Mouse (Mus musculus) A20 (cell line): ENCODE measurements around the gene Etv6.

Source experiments
- DNase-seq: peaks from one replicate; pipeline ENCODE4 v3.0.0-alpha.2; 2011; ENCODE audit warnings: low read depth, low spot score

The Etv6 gene

DNA sequence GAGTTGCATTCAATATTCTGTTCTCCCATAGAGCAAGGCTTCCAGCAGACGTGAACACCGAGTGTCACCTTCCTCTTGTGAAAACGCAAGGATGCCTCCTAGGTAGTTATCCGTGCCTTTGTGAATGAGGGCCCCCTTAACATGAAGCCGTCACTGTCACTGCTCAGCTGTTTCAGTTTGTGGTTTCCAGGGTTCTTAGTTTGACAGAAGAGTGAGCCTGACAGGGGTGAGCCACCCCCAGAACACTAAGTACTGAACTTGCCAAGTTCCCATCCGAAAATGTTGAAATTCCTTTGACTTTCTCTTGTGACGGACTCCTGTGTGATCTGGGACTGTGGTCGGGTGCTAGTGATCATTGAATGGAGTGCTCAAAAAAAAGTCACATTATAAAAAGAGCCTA is 129.5 kb downstream of the Etv6 start:
- DNase-seq: no peak

DNA sequence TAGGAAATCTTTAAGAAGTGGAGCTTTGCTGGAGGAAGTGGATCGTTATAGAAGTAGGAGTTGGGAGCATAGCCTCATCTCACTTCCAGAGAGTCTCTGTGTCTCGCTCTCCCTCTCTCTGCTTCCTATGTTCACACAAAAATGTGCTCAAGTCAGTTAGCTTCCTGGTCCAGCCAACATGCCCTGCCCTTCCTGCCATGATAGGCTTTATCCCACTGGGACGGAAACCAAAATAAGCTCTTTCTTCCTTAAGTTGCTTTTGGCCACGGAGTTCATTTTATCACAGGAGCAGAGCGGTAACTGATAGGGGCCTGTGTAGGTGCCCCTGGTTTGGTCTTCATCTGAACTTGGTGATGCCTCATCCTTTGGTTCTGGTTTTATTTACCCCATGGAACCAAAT is 132.5 kb downstream of the Etv6 start:
- no peak for DNase-seq

DNA sequence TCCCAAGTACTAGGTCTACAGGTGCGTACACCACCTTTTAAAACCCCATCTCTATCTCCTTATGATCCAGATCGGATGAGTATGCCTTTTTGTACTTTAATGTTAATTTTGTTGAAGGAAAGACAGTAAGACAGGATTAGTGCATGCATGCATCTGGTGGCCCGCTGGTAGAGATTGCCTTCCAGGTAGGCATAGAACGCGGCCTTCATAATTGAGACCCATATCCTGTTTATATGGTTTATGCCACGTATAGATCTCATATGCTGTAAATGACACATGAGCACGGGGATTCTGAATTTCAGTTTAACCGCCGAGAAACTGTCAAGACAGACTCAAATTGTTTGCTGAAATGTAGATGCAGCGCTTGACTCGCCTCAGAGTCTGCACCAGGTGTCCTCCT is 133.3 kb downstream of the Etv6 start:
- DNase-seq: no peak

DNA sequence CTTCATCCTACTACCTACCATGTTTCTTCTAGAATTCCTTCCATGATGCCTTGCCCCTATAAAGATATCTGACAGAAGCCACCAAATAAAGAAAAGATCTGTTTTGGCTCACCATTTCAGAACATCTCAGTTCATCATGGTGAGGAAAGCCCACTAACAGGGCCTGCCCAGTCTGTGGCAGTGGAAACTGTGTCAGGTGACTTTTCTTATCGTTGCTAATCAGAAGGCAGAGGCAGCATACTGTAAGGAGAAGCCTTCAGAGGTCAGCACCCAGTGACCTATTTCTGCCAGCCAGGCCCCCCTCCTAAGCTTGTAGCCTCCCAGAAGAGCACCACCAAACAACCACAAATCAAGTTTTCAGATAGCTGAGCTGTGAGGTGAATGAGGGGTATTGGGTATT is 135.7 kb downstream of the Etv6 start:
- no peak for DNase-seq

DNA sequence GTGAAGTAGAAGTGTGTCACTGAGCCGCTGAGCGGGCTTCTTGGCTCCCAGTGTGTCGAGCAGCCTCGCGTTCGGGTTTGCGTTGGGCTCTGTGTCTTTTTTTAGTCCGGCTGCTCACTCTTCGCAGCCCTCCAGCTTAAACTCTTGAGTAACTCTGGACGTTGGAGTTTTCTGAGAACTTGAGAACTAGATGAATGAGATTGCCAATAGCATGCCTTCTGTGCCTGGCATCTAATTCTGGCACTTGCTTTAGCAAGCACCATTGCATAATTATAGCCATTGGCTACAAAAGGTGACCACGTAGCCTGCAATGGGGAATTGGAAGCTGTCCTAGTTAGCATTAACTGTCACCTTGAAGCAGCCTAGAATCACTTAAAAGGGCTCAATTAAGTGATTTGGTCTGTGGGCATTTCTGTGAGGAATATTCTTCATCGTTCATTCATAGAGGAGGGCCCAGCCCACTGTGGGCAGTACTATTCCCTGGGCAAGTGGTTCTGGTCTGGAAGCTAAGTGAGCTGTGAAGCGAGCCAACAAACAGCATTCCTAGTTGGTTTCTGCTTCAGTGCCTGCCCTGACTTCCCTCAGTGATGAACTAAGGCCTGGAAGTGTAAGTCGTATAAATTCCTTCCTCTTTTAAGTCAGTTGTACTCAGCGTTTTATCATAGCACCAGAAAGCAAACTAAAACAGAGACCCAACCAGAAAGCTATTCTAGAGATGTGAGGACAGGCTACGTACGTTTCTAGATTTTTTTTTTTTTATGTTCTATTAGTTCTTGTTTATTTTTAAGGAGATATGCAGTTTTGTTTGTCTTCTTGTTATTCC is 136.6 kb downstream of the Etv6 start:
- no peak for DNase-seq

DNA sequence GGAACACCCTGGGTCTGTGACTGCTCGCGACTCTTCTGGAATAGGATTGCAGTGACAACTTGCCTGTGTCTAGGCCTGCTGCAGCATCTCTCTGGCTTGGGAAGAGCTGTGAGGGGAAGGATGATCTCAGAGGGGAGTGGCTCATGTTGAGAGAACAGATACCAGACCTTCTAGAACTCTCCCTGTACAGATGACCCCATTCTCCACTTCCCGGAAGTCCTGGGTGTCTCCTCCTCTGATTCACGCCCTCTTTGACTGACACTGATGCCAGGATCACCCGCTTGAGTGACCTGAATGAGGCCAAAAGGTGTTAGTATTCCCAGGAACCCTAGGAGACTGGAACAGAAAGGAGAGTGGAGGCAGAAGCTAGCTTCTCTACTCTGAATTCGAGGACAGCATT is 137.9 kb downstream of the Etv6 start:
- DNase-seq: no peak

DNA sequence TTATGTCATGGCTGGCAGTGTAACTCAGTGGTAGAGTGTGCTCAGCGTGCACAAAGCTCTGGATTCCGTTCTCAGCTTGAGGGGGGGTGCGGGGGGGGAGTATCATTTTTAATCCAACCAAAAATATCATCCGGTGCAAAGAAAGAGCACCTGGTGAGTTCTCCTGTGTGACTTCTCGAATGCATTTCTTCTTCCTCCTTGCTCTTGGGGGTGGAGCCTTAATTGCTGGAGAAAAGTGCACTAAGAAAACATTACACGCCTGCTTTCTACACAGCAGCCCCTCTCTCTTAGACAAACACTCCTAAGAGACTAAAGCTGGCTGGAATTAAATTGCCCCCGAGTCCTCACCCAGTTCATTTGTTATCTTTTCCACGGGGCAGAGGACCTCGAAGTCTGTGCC is 139.6 kb downstream of the Etv6 start:
- peak; percentile 55 for DNase-seq

DNA sequence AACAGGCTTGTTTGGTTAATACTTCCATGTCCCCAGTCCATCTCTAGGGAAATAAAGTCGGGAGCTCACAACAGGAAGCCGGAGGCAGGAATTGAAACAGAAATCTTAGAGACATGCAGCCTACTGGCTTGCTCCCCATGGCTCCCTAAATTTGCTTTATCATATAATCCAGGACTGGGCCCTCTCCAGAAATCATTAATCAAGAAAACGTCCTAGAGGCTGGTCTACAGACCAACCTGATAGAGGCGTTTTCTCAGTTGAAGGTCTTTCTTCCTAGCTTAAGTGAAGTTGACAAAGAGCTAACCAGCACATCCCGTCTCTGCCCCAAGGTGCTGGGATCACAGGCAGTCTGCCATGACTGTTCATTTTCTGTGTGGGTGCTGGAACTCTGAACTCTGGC is 141.7 kb downstream of the Etv6 start:
- DNase-seq: no peak

DNA sequence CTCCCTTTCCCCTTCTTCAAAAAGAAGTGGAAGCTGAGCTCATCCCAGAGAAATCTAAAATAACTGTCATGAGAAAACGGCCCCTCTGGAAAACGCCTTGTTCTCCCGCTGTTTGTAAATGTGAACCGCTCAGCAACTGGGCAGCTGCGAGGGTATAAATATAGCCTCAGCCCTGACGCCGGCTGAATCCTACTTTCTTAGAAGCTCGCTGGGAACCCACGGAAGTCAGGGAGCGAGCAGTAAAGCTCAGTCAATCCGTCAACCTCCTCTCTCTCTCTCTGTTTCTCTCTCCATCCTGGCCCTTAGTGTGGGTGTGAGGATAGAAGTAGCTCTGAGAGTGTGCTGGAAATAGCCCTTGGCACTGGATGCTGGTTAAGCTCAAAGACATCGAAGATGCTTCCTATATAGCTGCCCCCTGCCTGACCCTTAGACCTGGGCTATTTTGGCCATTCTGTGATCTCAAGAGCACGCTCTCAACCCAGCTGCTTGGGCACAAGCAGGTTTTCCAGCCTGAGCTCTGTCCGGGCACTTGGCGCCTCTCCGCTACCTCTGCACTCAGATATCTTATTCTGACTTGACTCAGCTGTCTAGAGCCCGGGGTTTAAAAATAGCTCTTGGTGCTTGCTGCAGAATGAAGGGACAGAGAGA is 146.9 kb downstream of the Etv6 start:
- DNase-seq: no peak

DNA sequence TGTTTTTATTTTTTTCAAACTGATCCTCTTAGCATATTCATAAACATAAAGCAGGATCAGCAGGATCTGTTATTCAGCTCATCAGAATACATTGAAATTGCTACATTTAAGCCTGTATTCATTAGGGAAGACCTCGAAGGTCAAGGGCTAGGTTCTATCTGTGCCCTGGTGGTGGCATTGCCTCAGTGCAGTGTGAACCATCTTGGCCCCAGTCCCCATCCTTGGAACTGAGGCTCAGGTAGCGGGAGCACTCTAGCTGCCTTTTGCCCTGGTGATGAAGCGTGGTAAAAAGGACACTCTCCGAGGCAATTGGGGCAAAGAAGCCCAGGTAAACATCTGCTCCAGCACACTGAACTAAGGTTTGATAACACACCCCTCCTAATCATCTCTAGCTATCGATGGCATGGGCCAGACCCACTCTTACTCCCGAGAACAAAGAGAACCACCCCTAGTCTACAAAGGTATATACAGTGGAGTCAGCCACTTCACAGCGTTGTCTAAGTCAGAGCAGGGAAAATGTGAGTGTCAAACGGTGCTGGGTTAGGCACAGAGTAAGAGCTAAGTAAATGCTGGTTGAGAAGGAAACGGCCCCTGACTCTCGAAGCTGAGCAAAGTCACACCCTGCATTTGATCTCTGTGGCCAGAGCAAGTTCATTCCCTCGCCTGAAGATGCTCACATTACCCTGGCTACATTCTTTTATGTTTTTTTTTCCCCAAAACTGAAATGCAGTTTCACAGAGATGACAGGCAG is 148.3 kb downstream of the Etv6 start:
- no peak for DNase-seq

DNA sequence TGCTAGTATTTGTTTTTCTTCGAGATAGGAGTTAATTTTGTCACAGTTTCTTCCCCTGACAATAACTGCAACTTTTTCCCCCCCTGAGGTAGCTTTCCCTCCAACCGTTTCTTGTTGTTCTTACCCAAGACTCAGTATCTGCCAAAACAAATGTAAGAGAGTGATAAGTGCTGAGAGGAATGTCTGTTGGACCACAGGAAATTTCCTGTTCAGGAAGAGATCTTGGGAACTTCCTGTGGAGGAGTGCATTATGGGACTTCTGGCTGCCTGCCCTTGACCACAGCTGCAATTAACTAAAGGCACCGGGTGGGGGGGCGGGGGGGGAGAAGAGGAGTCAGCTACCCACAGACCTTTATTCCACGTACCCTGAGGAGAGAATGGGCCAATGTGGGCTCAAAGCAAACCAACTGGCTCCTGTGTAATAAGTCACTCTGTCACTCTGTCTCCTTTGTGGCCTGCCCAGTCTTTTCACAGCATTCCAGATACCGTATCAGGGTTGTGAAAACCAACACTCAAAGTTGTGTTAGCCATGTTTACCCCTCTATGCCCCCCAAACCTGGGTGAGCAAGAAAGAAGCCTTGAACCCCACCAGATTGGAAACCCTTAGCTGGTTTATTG is 150.9 kb downstream of the Etv6 start:
- DNase-seq: no peak

DNA sequence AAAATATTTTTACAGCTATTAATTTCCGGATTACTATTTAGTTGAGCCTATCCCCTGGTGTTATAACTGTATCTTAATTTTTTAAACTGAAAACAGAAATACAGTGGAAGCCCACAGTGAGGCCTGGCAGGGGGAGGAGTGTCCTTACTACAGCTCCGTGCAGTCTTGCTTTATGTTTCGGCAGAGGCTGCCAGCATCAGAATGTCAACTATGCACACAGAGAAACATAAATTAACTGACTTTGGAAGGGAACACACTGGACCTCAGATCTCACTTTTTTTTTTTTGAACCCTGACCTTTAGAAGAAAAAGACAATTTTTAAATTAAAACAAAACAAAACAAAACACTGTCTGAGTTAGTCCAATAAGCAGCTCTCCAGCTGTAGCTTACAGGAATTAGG is 153.2 kb downstream of the Etv6 start:
- no peak for DNase-seq

DNA sequence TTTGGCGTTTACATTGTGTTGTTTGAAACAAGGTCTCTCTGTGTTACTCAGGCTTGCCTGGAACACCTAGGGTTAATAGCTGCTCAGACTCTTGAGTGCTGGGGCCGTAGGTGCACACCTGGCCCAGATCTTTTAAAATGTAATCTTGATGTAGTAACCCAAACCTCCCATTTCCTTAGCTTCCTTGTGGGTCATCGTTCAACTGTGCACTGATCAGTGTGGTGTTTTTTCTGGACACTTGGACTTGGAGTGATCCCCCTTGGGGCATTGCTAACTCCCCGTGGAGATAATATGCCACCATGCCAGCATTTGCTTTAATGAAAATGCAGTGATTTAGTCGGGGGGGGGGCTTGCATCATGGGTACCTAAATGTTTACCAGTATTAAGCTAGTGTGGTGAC is 153.7 kb downstream of the Etv6 start:
- no peak for DNase-seq

DNA sequence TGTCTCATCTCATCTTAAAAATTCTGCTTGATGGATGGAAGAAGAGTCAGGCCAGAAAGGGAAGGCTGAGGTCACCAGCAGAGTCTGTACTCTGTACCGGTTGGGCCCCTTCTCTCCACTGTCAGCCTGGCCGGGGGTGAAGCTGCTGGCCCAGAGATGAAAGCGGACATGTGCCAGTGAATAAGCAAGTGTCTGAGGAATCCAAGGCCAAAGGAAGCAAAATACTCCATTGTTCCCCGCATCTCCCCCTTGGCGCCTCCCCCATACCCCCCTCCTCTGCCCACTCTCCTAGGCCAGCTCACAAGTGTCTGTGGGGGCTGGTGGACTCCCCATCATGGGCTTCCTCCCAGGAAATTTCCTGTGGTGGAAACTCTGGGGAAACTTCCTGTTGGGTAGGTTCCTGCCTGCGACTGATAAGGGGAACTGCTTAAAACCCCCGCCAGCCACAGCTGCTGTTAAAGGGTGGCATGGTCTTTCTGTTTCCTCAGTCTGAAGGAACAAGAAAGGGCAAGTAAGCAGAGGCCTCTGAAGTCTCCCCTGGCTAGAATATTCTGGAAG is 154.2 kb downstream of the Etv6 start:
- DNase-seq: peak; percentile 56

DNA sequence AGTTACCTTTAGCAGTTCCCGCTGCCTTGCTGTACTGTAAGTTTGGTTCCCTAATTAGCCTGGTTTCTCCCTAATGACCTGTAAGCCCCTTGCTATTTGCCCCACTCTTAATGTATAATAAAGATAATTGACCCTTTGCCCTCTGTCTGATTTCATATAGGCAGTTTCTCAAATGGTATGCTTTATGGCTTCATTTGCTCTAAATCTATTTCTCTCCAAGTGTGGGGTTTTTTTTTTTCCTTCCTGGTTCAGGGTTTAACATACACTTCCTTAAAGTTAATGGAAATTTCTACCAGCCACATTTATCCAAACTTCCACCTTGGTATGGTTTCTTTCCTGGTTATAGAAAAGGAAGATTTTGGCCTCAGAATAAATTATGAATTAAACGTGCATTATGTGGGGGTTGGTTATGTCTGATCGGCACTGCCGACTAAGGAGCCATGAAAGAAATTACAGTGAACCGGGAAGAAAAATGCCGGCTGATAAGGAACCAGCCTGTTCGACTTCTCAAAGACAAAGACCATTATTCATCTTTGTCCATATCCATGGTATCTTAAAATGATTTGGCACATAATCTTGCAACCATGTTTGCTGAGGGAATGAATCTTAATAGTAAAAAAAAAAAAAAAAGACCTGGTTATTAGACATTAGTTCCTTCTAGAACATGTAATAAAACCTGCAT is 155.2 kb downstream of the Etv6 start:
- DNase-seq: no peak

DNA sequence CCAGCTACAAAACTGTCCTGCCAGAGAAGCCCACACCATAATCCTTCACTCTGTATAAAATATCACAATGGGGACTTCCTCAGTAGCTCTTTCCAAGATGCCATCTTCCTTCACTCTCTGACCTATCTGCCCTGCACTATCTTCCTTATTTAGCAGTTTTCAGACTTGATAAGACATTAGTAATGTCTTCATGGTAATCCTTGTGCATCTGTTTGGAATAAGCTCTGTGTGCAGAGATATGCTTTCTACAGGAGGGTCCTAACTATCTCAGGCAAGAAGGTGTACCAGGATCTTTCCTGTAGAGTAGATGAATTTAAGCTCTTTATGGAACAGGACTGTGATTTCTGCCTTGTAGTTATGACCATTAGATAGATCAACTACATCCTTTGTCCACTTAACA is 157.2 kb downstream of the Etv6 start:
- DNase-seq: no peak

DNA sequence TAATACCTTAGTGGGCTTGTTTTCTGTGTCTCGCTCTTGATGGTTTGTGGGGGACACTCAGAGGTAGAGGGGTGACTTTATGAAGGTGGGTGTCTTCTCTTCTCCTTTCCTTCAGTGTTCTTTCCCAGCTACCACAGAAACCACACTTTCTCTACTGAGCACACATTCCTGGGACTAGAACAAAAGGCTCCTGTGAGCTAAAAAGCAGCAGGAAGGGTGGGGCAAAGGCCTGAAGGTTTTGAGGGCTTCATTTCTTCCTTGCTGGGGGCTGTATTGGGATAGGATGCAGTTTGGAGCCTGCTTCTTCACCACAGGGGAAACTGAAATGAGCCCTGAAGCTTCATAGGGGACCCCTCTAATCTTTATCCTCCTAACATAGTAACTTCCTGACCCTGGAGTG is 164.4 kb downstream of the Etv6 start:
- no peak for DNase-seq

DNA sequence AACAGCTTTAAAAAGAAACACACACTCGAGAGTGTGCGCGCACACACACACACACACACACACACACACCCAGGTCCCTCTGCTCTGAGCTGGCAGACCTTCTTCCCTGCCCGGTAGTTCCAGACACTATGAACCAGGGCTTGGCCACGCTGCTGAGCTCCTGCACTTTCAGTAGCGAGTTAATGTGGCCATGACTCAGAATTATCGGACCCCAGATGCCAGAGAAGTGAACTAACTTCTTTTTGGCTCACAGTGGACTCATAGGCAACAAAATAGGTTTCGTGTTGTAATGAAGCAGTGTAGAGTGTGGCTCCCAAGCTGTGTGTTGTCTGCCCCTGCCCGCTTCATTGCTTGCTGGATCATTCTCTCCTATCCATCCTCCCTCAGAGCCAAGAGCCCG is 165.1 kb downstream of the Etv6 start:
- no peak for DNase-seq

DNA sequence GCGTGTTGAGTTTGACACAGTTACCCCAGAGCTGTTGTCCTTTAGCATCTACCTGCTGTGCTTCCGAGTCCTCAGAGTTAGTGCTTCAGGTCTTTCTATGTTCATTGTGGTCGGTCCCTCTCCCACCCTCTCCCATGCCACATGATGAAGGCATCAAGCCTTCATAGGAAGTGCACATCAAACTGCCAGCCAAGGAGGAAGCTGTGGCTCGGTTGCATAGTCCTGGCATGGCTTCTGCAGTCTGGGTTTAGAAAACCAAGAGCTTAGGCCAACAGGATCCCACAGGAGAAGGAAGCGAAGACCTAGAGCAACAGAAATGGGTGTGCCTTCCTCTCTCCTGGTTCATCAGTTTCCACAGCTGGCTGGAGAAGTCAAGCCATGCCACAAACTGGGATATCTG is 166.7 kb downstream of the Etv6 start:
- no peak for DNase-seq

DNA sequence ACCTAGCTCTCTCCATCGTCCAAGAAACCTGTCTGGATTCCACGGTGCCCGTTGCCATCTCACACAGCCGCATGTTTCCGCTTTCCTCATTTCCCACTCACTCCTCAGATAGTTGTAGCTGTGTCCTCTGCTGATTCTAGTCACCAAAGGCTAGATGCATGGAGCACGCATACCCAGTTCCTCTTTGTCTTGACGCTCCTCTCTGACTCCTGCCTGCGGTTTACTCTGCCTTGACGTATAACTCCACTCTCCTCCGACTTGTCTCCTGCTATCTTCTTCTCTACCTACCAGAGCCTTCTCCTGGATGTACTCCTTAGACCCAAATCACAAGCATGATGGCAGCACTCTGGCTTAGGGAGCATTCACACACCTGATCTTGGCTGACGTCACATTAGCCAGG is 169.7 kb downstream of the Etv6 start:
- no peak for DNase-seq

DNA sequence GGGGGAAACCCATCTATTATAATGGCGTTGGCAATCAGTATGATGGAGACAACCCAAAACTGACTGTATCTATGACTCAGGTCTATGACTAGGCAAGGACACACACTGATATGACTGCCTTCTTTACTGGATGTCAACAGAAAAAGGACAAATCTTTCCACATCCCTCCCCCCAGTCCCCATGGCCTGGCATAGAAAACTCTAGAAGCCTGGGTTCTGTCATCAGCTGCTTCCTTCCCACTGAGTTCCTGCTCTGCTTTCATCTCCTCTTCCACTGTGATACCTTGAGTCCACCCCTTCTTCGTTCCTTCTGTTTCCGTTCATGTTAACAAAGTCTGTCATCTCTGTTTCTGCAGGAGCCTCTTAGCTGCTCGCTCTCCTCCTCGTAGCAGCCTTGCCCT is 170.2 kb downstream of the Etv6 start:
- DNase-seq: no peak
